Mouse (Mus musculus): ENCODE measurements around the gene Cdc14b. TPM values are rescaled to one million over a fixed set of nuclear protein-coding genes. Genes with fewer than 3 reads are reported as not detected.

Gene Cdc14b
- total and polyA plus RNA-seq, 2 experiments from 2014 or later, result 2.3 to 5.5 TPM

GRCm38 (mm10) chr13:64197899-64198298 lies 77.2 kb downstream of the Cdc14b start:
- no peak for DNase-seq (ENCODE audit: low spot score)
- Histone ChIP-seq H3K36me3 (ENCODE audit: insufficient read depth, low read length) (no peaks in the 10 kb centered on the region), H3K4me3 (ENCODE audit: low read length) (no peak overlapping the region), H3K27me3 (ENCODE audit: insufficient read depth, low read length) (no peaks in the 10 kb centered on the region), H3K4me1 (ENCODE audit: insufficient read depth, low read length) (no peaks in the 10 kb centered on the region), H3K27ac (no peak overlapping the region), H3K9me3 (ENCODE audit: low read length) (no peaks in the 10 kb centered on the region), H3K9ac (replicated peaks; ENCODE audit: low read length) (no peak overlapping the region), H3K4me2 (ENCODE audit: low read depth, low read length) (no peak overlapping the region)
- TF ChIP-seq CTCF (IDR thresholded peaks at IDR 0.05; ENCODE audit: low read depth), result no peak
- ATAC-seq, result no peak
- 73% methylated on average over 6 of the region's 6 CpGs for WGBS

GRCm38 (mm10) chr13:64187065-64187464 lies 88.0 kb downstream of the Cdc14b start:
- TF ChIP-seq CTCF (IDR thresholded peaks at IDR 0.05; ENCODE audit: low read depth), result no peak
- no peaks in the 10 kb centered on the region for H3K4me1 ChIP-seq (ENCODE audit: insufficient read depth, low read length)
- no peaks in the 10 kb centered on the region for H3K9me3 ChIP-seq (ENCODE audit: low read length)
- peaks cover 23% of the 10 kb centered on the region; the same call in 1 of the 2 replicates for H3K36me3 ChIP-seq (ENCODE audit: insufficient read depth, low read length)
- 0 out of 2 replicates have a peak, but pooled peaks have one; percentile 24 for ATAC-seq
- H3K27ac ChIP-seq, result no peak overlapping the region
- DNase-seq (ENCODE audit: low spot score), result no peak
- H3K27me3 ChIP-seq (ENCODE audit: insufficient read depth, low read length), result no peaks in the 10 kb centered on the region
- no peak overlapping the region for H3K4me2 ChIP-seq (ENCODE audit: low read depth, low read length)
- no peak overlapping the region for H3K9ac ChIP-seq (replicated peaks; ENCODE audit: low read length)
- H3K4me3 ChIP-seq (ENCODE audit: low read length), result no peak overlapping the region

- Histone ChIP-seq H3K4me3 (ENCODE audit: low read length) (no peak overlapping the region), H3K27ac (no peak overlapping the region), H3K4me2 (ENCODE audit: low read depth, low read length) (no peak overlapping the region), H3K27me3 (ENCODE audit: insufficient read depth, low read length) (no peaks in the 10 kb centered on the region), H3K9ac (replicated peaks; ENCODE audit: low read length) (no peak overlapping the region), H3K36me3 (ENCODE audit: insufficient read depth, low read length) (peaks cover 26% of the 10 kb centered on the region; the same call in 1 of the 2 replicates), H3K4me1 (ENCODE audit: insufficient read depth, low read length) (no peaks in the 10 kb centered on the region), H3K9me3 (ENCODE audit: low read length) (no peaks in the 10 kb centered on the region)
- no peak for TF ChIP-seq CTCF (IDR thresholded peaks at IDR 0.05; ENCODE audit: low read depth)
- DNase-seq (ENCODE audit: low spot score) (no peak), ATAC-seq (no peak)
- WGBS, result 93% methylated on average over 4 of the region's 4 CpGs
Measured at GRCm38 (mm10) chr13:64186516-64186915, 88.6 kb downstream of the Cdc14b start.

- TF ChIP-seq CTCF (IDR thresholded peaks at IDR 0.05; ENCODE audit: low read depth), result no peak
- Histone ChIP-seq H3K9me3 (ENCODE audit: low read length) (no peaks in the 10 kb centered on the region), H3K36me3 (ENCODE audit: insufficient read depth, low read length) (peaks cover 26% of the 10 kb centered on the region; the same call in 1 of the 2 replicates), H3K9ac (replicated peaks; ENCODE audit: low read length) (no peak overlapping the region), H3K27me3 (ENCODE audit: insufficient read depth, low read length) (no peaks in the 10 kb centered on the region), H3K27ac (no peak overlapping the region), H3K4me1 (ENCODE audit: insufficient read depth, low read length) (no peaks in the 10 kb centered on the region), H3K4me3 (ENCODE audit: low read length) (no peak overlapping the region), H3K4me2 (ENCODE audit: low read depth, low read length) (no peak overlapping the region)
- ATAC-seq (no peak), DNase-seq (ENCODE audit: low spot score) (no peak)
- WGBS, result 94% methylated on average over 9 of the region's 9 CpGs
Measured at GRCm38 (mm10) chr13:64185586-64185985, 89.5 kb downstream of the Cdc14b start.

- 75% methylated on average over 7 of the region's 7 CpGs for WGBS
- Histone ChIP-seq H3K9ac (replicated peaks; ENCODE audit: low read length) (no peak overlapping the region), H3K27ac (no peak overlapping the region), H3K36me3 (ENCODE audit: insufficient read depth, low read length) (peaks cover 26% of the 10 kb centered on the region; the same call in 1 of the 2 replicates), H3K27me3 (ENCODE audit: insufficient read depth, low read length) (no peaks in the 10 kb centered on the region), H3K4me3 (ENCODE audit: low read length) (no peak overlapping the region), H3K4me2 (ENCODE audit: low read depth, low read length) (no peak overlapping the region), H3K4me1 (ENCODE audit: insufficient read depth, low read length) (no peaks in the 10 kb centered on the region), H3K9me3 (ENCODE audit: low read length) (no peaks in the 10 kb centered on the region)
- no peak for DNase-seq (ENCODE audit: low spot score)
- ATAC-seq, result no peak
- TF ChIP-seq CTCF (IDR thresholded peaks at IDR 0.05; ENCODE audit: low read depth), result no peak
Measured at GRCm38 (mm10) chr13:64185176-64185575, 89.9 kb downstream of the Cdc14b start.

- Histone ChIP-seq H3K36me3 (ENCODE audit: insufficient read depth, low read length) (peaks cover 26% of the 10 kb centered on the region; the same call in 1 of the 2 replicates), H3K4me3 (ENCODE audit: low read length) (no peak overlapping the region), H3K9me3 (ENCODE audit: low read length) (no peaks in the 10 kb centered on the region), H3K27ac (no peak overlapping the region), H3K4me2 (ENCODE audit: low read depth, low read length) (no peak overlapping the region), H3K27me3 (ENCODE audit: insufficient read depth, low read length) (no peaks in the 10 kb centered on the region), H3K9ac (replicated peaks; ENCODE audit: low read length) (no peak overlapping the region), H3K4me1 (ENCODE audit: insufficient read depth, low read length) (no peaks in the 10 kb centered on the region)
- ATAC-seq, result no peak
- 83% methylated on average over 10 of the region's 10 CpGs for WGBS
- no peak for TF ChIP-seq CTCF (IDR thresholded peaks at IDR 0.05; ENCODE audit: low read depth)
- DNase-seq (ENCODE audit: low spot score), result no peak
Measured at GRCm38 (mm10) chr13:64184361-64184760, 90.7 kb downstream of the Cdc14b start.

GRCm38 (mm10) chr13:64183583-64183982 lies 91.5 kb downstream of the Cdc14b start:
- DNase-seq (ENCODE audit: low spot score) (no peak), ATAC-seq (no peak)
- 74% methylated on average over 4 of the region's 4 CpGs for WGBS
- no peaks in the 10 kb centered on the region for H3K9me3 ChIP-seq (ENCODE audit: low read length)
- H3K36me3 ChIP-seq (ENCODE audit: insufficient read depth, low read length), result peaks cover 26% of the 10 kb centered on the region; the same call in 1 of the 2 replicates
- H3K27me3 ChIP-seq (ENCODE audit: insufficient read depth, low read length), result no peaks in the 10 kb centered on the region
- TF ChIP-seq CTCF (IDR thresholded peaks at IDR 0.05; ENCODE audit: low read depth), result no peak
- H3K4me3 ChIP-seq (ENCODE audit: low read length), result no peak overlapping the region
- no peak overlapping the region for H3K4me2 ChIP-seq (ENCODE audit: low read depth, low read length)
- H3K4me1 ChIP-seq (ENCODE audit: insufficient read depth, low read length), result no peaks in the 10 kb centered on the region
- no peak overlapping the region for H3K27ac ChIP-seq
- no peak overlapping the region for H3K9ac ChIP-seq (replicated peaks; ENCODE audit: low read length)
